Mouse (Mus musculus): Measurements from ENCODE around the gene Med12l.

- no peak for TF ChIP-seq EP300 (IDR thresholded peaks at IDR 0.05; ENCODE audit: insufficient read depth, low read depth, low read length)
- TF ChIP-seq POLR2A (IDR thresholded peaks at IDR 0.05; ENCODE audit: insufficient read depth, low read depth, low read length), result no peak
Measured at GRCm38 (mm10) chr3:59054834-59055535, 49.4 kb downstream of the Med12l start.

All from heart, adult 2 months (tissue).